Mouse (Mus musculus) G1E (cell line): Measurements from ENCODE around the gene Ptchd1.

ENCODE experiments used
- CTCF ChIP-seq: IDR thresholded peaks from 2 replicates; pipeline ENCODE4 v1.5.1; 2012; ENCODE audit warnings: low read depth, low read length, inconsistent platforms, mixed read lengths
- GATA1 ChIP-seq: IDR thresholded peaks from 2 replicates; pipeline ENCODE4 v1.6.1; 2012; ENCODE audit warnings: borderline replicate concordance, low read length, inconsistent platforms, mixed read lengths
- GATA2 ChIP-seq: IDR thresholded peaks from 2 replicates; pipeline ENCODE4 v1.6.1; 2012; ENCODE audit warnings: low read depth, low read length, inconsistent platforms, borderline replicate concordance
- POLR2AphosphoS5 ChIP-seq: IDR thresholded peaks from 2 replicates; pipeline ENCODE4 v1.6.1; 2012; ENCODE audit warnings: low read depth, low read length, inconsistent platforms; ENCODE audit not compliant: insufficient replicate concordance
- TAL1 ChIP-seq: conservative IDR thresholded peaks from 2 replicates; pipeline ENCODE4 v1.6.1; 2012; ENCODE audit warnings: low read depth, low read length, inconsistent platforms, mixed read lengths

DNA sequence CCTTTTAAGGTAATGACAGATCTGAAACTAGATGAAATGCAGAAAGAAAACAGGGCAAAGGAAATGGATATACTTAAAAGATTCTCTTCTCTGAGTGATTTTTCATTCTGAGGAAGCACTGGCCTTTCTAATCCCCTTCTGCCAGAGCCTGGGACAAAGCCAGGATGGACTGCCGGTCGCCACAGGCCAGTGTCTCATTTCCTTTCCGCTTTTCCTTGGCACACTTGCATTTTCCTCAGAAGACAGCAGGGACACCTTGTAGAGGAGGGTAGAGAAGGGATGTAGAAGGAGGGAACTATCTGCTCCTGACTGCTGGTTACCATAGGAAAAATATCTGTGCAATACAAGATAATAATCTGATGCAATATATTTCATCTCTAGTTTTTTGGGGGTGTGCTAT, 32.1 kb downstream of the Ptchd1 start:
- TF ChIP-seq GATA1 = no peak
- TF ChIP-seq CTCF = no peak
- no peak for TF ChIP-seq TAL1
- TF ChIP-seq POLR2AphosphoS5 = no peak
- TF ChIP-seq GATA2 = no peak
